Mouse (Mus musculus) c-Kit-negative CD71-positive TER-119-positive erythroid progenitor cells, embryonic 14.5 days (primary cell): ENCODE results near the gene Tnnt1.

ENCODE experiments used
- DNase-seq: peaks from one replicate; pipeline ENCODE4 v3.0.0-alpha.2; 2013; ENCODE audit warnings: low read depth, low spot score

Tnnt1 gene

DNA sequence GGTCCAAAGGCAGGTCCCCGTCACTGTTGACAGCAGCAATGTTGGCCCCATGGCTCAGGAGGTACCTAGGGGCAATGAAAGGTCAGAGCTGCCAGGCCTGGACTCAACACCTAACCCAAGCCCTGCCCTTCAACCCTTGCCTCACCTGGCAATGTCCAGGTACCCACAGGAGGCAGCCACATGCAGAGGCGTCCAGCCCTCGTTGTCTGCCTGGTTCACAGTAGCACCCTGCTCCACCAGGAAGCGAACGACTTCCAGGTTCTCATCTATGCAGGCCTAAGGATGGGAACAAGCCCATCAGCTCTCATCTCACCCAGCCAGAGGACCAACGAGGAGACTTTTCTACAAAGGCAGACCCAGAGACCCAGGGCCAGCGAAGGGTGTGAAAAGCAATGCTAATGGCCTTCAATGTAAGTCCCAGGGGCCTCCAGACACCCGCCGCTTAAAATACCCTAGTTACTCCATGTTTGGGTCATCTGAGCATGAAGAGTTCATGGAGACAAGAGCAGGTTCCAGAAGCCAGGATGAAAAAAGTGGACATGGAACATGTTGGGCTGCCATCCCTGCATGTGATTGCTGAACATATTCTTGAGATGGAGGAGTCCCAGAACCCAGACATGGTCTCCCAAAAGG is 18.8 kb downstream of the Tnnt1 start:
- no peak for DNase-seq

DNA sequence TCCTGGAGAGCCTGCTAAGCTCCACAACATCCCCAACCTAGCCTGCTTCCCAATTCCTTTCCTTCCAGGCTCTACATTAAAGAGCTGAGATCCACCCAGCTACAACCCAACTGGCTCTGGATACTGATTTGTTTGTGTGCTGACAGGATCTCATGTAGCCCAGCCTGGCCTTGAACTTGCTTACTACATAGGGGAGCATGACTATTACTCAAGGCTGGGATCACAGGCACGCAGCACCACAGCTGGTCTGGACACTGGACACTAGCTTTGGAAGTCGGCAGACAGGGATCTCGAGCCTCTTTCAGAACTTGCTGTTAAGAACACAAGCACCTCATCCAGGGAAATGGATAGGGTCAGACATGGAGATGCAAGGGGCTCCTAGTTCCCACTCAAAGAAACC is 19.7 kb downstream of the Tnnt1 start:
- DNase-seq: no peak

DNA sequence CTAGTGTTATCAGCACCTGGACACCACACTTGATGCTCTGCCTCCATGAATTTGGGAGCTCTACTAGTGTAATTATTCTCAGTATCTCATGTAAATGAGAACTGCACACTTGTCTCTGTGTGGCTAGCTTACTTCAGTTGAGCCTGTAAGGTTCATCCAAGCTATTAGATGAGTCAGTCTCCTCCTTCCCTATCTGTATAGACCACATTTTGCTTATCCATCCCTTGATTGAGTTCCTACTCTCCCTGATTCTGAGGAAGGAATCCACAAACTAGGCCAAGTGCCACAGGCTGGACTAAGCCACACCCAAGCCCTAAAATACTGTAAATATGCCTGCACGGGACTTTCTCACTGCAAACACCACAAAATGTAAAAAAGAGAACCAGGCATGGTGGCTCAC is 22.2 kb downstream of the Tnnt1 start:
- no peak for DNase-seq

DNA sequence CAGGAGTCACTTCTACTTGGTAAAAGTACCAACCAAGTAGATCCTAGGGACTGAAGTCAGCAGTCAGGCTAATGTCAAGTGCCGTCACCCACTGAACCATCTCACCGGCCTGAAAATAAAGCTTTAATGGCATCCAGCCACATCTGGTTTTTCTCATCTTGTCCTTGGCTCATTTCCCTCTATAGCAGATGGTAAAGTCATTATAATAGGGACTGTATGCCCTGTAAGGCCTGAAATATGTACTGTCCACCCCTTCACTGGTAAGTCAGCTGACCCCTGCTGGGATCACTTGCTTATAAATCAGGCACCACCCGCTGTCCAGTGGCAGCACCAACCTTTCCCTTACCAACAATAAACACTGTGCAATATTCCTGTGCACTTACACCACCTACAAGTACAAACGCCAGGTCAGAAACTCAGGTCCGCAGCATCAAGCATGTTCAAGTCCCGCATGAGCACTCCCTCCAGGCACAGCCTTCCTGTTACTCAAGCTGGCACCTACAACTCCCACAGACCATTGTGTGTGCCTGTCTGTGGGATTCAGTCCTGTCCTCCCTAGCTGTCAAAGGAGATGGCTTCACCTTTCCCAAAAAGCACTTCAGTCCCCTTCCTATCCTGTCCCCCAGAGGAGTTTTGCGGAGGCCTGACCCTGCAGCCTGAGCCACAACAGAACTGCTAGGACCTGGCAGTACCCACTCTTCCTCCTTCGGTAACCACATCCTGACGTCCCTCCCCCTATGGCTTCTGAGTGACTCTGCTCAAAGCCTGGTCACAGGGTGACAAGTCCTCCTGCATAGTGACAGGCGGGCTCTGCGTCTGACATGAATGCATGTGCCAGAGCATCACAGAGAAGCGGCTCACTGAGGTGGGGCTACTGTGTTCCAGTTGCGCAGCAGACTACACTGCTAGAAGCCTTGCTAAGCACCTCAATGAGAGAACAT is 23.6 kb downstream of the Tnnt1 start:
- no peak for DNase-seq

DNA sequence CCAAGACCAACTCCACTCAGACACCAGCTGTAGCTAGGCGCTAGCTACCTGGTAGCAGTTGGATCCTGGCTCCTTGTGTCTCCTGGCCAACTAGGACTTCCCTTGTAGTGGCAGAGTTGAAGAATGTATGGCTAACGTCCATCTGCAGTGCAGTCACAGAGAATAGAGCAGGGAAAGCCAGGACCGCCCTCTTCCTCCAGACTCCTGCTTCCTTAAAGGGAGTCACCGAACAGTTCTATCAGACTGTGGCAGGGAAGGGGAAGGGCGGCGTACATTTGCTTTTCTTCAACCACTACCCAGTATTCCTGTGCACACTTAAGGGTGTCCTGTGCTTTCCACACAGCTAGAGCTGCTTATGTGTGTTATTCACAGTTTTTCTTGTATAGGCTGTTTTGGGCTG is 24.9 kb downstream of the Tnnt1 start:
- DNase-seq: no peak

DNA sequence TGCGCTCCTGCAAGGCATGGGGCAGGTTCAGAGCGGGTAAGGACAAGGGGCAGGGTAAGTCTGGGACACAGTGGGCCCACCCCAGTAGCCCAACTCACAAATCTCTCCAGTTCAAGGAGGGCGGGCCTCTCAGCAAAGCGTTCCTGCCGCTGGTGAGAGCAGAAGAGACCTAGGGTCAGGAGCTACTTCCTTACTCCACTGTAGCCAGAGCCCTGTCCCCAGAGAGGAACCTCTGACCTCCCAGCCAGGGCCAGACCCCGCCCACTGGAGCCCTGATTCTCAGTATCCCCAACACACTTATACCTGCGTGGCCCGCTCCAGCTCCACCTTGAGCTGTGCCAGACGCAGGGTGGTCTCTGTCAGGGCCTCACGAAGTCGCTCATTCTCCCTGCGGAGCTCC is 33.9 kb downstream of the Tnnt1 start:
- no peak for DNase-seq

DNA sequence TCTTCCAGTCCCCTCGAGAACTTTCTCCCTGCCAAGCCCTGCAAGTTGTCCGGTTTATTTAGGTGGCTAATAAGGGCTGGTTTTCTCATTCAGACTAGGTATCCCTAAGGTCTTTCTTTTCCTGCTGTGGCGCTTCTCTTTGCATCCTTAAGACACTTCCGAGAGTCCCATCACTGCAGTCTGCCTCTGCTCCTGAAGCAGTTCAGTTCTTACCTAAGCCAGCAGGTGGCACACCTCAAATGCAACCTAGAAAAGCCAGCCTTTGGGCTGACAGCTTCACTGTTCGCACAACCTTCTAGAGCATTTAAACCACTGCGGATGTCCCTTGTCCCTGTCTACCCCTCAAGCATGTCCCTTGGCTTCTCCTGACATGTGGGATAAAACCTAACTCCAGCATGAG is 36.5 kb downstream of the Tnnt1 start:
- DNase-seq: no peak

DNA sequence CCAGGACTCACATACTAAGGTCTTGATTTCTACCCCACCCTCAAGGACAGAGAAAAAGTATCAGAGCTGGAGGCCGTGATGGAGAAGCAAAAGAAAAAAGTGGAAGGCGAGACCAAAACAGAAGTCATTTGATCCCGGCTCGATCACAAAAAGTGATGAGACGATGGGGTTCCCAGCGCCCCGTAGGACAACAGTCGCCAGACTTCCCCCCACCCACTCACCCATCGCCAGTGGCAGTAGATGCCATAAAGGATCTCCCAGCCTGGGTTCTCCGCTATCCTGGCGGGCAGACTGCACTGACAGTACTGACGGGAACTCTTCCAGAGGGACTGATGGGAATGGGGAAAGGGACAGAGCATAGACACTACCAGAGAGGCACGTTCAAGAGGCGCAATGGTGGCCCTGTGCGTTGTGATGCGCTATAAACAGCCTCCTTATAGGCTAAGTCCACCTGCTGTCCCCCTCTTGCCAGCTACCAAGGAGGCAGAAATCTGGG is 37.3 kb downstream of the Tnnt1 start:
- no peak for DNase-seq

DNA sequence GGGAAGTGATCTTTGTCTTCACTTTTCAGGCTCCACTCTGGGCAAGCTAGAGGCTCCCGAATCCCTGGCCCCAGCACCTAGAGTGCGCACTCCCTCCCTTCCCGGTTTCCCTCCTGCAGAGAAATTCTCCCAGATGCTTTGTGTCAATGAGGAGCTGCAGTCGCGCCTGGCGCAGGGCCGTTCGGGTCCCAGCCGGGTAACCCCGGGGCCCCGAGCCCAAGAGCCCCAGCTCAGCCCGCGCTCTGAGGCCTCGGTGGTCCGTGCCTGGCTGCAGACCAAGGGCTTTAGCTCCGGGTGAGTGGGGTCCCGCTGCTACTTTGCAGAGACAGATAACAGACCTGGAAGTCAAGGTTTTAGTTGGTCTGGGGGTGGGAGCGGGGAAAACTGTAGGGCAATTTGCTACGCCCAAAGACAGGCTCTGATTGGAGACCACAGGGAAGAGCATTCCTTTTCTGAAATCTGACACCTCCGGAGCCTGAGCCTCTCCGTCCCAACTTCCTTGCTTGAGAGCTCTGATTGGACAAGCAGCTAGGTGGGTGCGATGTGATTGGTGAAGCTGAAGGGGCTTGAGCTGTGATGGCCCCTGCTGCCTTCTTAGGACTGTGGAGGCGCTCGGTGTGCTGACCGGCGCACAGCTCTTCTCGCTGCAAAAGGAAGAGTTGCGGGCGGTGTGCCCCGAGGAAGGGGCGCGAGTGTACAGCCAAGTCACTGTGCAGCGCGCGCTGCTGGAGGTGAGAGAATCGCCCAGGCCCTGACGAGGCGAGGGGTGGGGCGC is 38.0 kb downstream of the Tnnt1 start:
- no peak for DNase-seq

DNA sequence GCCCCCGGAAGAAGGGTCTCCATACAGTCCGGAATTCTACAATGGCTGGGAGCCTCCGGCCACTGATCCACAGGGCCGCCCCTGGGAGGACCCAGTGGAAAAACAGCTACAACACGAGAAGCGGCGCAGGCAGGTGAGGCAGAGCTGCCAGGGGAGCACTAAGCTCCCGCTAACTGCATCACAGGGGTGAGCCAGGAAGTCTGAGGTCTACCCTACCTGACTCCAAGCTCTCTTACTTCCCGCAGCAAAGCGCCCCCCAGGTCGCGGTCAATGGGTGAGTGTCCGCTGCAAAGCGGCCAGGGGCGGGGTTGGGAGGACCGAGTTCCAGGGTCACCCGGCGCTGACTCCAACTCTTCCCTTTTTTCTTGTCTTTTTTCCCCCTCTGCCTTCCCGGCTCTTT is 42.2 kb downstream of the Tnnt1 start:
- no peak for DNase-seq

DNA sequence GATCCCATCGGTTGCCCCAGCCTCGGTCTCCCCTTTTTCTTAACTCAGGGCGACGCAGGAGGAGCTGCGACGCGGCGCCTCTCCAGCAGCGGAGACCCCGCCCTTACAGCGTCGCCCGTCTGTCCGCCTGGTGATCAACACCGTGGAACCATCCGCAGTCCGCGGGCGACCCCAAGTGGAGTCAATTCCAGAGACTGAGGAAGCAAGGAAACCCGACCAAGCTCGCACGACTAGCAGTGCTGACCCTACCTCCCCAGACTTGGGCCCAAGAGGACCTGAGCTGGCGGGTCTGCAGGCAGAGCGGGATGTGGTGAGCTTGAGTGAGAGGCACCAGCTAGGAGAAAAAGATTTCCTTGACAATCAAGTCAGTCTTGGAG is 45.0 kb downstream of the Tnnt1 start:
- DNase-seq: no peak

DNA sequence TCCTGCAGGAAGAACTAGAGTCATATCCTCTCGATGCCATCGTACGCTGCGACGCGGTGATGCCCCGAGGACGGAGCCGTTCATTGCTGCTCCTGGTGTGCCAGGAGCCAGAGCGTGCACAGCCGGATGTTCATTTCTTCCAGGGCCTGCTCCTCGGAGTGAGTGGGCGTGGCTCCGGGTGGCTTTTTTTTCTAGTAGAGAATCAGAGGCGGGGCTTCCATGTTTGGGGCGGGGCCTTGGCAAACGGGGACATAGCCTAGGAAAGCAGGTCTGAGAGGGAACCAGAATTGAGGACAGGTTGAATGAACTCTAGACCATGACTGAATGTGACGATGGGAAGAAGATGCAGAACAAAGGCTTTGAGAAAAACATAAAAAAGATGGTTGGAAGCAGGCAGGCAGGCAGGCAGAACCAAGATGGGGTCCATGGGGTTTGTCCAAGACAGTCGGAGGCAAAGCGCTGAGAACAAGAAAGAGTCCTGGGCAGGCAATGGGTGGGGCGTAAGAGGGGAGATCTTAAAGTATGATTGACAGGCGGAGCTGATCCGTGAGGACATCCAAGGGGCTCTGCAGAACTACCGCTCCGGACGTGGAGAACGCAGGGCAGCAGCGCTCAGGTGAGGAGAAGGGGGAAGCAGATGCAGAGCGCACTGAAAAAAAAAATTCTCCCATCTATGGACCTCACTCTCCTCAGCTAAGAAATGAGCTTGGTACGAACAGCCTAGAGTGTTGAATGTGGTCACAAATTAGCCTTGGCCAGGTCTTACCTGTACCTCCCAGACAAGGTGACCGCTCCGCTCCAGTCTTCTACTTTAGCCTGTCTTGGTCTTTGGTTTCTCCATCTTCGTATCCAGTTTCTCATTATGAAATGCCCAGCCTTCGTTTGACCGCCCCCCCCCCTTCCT is 45.7 kb downstream of the Tnnt1 start:
- no peak for DNase-seq

DNA sequence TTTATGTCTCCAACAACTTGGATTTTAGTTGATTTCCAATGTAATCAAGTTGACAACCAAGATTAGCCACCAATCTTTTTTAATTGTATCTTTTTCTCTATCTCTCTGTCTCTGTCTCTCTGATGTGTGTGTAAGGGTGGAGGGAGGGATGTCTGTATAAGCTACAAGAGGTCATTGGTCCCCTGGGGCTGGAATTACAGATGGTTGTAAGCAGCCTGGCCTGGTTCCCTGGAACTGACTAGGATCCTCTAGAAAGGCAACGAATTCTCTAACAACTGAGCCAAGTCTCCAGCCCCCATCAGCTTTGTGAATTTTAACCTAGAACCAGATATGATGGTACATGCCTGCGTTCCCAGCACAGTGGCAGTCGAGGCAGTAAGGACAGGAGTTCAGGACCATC is 48.4 kb downstream of the Tnnt1 start:
- DNase-seq: no peak

DNA sequence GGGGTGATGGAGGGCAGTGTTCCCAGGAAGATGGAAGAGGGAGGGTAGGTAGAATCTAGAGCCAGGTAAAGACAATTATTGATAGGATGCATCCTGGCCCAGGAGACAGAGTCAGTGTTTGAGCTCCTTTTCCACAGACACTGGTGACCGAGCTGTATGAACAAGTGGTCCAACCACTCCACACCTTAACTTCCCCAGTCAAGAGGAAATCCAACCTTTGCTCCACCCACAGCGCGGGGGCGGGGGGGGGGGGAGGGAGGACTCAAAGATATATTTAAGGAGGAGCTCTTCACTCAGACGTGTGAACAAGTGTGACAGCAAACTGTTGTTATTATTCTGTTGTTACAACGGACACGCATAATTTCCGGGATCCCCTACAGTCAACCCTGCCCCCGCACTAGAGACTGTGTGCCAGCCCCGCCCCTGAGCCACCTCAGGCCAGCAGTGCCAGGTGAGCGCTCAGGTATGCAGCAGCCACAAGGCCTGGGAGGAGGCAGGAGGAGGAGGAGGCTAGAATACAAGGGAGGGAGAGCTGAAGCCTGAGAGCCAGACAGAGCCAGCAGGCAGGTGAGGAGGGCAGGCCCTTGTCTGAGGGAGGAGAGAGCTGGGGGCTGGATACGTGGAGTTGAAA is 51.9 kb downstream of the Tnnt1 start:
- no peak for DNase-seq

DNA sequence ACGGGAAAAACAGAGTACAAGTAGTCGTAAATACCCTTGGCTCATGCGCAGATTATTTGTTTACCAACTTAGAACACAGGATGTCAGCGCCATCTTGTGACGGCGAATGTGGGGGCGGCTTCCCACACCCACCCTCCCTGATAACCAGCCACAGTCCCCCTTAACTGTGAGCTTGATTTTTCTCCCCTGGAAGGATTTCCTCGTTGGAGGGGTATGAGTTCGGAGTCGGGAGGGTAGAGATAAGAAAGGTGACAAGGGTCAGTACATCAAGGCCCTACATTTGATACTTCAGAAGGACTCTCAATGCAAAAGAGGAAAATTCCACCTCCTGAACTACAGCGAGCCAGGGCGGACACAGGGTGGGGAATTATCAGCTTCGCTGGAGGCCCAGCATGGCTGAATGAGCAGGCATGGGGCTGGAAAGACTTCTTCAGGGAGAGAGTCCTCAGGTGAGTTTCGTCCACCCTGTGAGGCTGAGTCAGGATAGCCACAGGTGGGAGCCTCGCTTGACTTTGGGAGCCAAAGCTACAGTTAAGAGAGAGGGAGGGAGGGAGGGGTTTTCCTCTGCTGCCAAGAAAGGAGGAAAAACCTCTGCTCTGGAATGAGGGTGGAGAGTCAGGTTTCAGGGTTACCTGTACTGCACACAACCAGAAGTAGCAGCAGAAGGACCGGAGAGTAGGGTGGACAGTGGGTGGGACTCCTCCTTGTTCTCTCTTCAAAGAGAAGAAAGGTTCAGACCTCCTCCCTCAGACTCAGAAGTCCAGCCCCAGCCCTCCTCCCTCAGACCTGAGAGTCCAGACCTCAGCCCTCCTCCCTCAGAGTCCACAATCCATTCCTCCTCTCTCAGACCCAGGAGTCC is 55.4 kb downstream of the Tnnt1 start, which contains the start of gene Eps8l1:
Gene Eps8l1 (plus strand): TSS at position 99 of the 859 bp plus-strand sequence.
- no peak for DNase-seq
